Mouse (Mus musculus) liver, adult (tissue): Measurements from ENCODE around the gene Grem2.

Experiments used
- GATA4 ChIP-seq: IDR thresholded peaks from 2 replicates; pipeline ENCODE4 v1.6.1; 2014; ENCODE audit warnings: mild to moderate bottlenecking, low read length; ENCODE audit not compliant: insufficient replicate concordance

The Grem2 gene

GRCm38 (mm10) chr1:174921298-174921955 is at the start of gene Grem2:
TSS of gene Grem2 (minus strand) at chr1:174921819.
- no peak; the same call in 1 of the 2 replicates for TF ChIP-seq GATA4

GRCm38 (mm10) chr1:174959837-174960236 is 38.2 kb upstream of the Grem2 start:
- no peak for TF ChIP-seq GATA4

- TF ChIP-seq GATA4 = peak; percentile 18; the same call in 1 of the 2 replicates
Observed at GRCm38 (mm10) chr1:174931003-174931619, 9.5 kb upstream of the Grem2 start.

GRCm38 (mm10) chr1:174929459-174930181 is 8.0 kb upstream of the Grem2 start:
- no peak for TF ChIP-seq GATA4

DNA sequence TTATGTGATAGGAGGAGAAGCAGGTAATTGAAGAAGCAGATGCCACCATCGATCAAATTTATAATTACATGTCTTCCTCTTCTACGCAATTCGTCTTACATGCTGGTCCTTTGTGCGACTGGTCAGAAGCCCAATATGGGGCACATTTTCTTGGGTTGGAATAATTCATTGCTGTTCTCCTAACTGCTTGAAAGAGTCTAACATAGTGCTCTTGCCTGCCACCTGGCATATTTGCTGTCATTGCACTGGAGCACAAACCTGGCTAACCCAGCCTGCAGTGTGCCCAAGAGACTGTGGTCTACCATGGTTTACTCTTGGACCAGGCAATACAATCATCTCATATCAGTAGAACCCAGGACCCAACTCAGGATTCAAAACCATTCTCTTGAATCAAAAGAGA is 2.7 kb downstream of the Grem2 start:
- TF ChIP-seq GATA4 = no peak

GRCm38 (mm10) chr1:174918236-174918870 is 3.3 kb downstream of the Grem2 start:
- TF ChIP-seq GATA4 = no peak

DNA sequence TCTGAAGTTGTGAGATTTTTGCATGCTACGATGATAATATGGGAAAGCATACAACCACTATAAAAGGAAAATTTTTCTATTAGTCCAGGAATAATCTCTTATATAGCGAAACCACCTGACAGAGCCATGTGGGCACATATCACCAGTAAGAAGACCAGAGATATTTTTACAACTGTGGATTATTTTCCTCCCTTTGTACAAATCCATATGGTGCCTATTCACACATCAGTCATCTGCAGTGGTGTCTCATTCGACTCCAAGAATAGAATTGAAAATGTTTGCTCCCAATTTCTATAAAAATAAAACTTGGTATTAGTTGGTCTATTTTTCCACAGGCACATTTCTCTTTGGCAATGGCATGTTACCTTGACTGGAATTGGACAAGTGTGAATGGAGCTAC is 11.8 kb downstream of the Grem2 start:
- no peak for TF ChIP-seq GATA4

DNA sequence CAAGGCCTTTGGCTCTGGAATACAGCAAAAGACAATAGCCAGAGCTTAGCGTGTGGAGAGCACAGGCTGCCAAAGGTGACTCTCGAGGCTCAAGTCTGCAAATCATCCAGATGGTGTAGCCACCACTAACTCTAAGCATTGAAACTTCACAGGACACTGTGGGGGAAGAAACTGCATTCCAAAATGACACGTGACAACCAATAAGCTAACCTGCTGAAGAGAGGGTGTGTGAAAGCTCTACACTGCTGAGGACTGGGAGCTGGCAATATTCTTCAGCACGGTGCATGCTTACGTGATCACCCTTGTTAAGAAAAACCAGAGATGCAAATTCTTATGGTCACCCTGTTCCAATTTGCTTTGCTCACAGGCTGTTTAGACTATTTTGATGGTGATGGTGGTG is 13.4 kb downstream of the Grem2 start:
- no peak for TF ChIP-seq GATA4

DNA sequence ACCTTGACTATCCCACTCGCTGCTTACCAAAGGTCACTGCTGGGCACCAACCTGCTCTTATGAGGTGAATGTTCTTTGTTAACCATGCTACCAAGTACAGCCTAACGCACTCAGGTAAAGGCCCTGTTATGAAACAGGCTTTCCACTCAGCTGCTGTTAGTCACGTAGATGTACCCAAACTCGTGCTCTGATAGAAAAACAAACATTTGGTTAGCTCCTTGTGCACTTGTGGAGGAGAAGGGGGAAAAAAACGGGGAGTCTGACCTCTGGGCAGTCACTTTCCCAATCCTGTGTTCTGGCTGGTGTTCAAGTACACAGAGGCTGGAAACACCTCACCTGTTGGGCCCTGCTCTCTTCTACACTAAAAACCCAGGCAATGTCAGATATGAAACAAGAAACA is 14.0 kb downstream of the Grem2 start:
- no peak for TF ChIP-seq GATA4

DNA sequence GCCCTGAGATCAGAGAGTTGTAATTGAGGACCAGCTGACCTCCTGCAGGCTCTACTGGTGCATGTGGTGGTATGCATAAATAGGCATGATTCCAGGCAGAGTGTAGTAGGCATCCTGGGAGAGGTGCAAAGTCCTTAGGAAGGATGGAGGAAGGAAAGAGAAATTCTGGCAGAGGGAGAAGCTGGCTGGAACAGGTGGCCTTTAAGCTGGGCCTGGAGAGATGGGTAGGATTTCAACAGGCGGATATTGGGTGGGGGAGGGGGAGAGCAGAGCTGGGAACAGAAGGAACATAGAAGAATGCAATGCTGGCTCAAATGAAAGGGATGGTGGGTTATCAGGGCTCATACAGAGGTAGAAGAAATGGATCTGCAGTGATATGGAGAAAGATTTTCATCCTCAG is 18.9 kb downstream of the Grem2 start:
- no peak for TF ChIP-seq GATA4

- TF ChIP-seq GATA4 = no peak
Observed at GRCm38 (mm10) chr1:174892471-174892870, 29.1 kb downstream of the Grem2 start.

DNA sequence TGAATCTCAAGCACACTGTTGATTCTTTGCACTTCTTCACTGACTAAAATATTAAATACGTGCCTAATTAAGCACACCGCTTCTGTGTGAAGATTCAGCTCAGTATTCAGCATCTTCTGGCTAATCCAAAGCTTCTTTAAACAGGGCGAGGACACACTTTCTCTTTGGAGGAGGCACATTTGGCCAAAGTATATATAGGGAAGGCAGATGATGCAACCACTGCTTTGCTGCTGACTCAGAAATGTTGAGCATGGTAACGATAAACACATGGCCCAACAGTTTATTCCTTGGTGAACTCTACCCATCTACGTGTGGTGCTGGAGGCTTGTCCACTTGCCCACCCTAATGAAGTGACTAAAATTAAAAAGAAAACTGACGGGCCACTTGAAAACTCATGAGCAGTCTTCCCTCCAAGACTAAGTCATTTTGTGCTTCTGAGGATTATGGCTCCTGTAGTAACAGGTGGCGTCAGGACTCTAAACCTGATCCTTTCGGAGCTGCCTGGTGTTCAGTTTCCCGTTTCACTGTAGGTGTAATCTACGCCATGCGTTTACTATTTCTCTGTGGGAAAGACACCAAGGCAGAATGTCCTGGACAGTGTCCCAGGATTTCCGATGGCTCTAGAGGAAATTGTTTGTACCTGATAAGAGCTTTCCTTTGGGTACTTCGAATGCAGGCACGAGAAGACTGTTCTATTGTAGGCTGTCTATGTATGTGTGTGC is 32.8 kb downstream of the Grem2 start:
- TF ChIP-seq GATA4 = no peak

GRCm38 (mm10) chr1:174888073-174888472 is 33.5 kb downstream of the Grem2 start:
- no peak for TF ChIP-seq GATA4

DNA sequence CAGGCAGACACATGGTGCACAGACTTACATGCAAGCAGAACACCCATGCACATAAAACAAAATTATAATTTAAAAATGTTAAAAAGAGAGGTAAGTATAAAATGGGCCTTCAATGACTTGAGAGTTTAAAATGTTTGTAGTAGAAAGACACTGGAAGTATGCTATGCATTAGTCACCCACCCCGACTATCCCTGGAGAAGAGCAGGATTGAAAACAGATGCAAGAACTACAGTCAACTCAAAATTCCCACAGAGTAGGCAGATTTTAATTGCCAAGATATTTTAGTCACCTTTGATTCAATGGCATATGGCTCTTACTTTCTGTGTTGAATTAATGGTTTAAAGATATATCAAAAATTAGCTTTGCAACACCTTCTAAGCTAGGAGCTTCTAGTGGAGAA is 39.1 kb downstream of the Grem2 start:
- no peak for TF ChIP-seq GATA4

GRCm38 (mm10) chr1:174875173-174875572 is 46.4 kb downstream of the Grem2 start:
- no peak for TF ChIP-seq GATA4

GRCm38 (mm10) chr1:174860407-174861118 is 61.1 kb downstream of the Grem2 start:
- no peak for TF ChIP-seq GATA4
